22 mouse cellular contexts compared by ENCODE assay signal in genomic region chr1:143912586-143912985, GRCm38 (mm10).
DNase-seq lines count a peak whose midpoint lies in the region; ATAC-seq and TF ChIP-seq lines count a peak whose summit lies in the region.
"Had no signal": no experiment of that assay in that cellular context is flagged by ENCODE, and none has a peak within 500 bp of the region (broad histone marks: within the 10 kb centered on the region; RNA-seq: fewer than 3 reads in every experiment).

No protein-coding gene starts in this region.

- H3K9me3 ChIP-seq in forebrain, embryonic 15.5 days, result no peaks in the 10 kb centered on the region
- no peaks in the 10 kb centered on the region for H3K9me3 ChIP-seq in forebrain, embryonic 12.5 days
- H3K9me3 ChIP-seq in forebrain, postnatal 0 days (ENCODE audit: low read length), result no peaks in the 10 kb centered on the region
- no peaks in the 10 kb centered on the region for H3K9me3 ChIP-seq in forebrain, embryonic 10.5 days
- H3K9me3 ChIP-seq: embryonic facial prominence, embryonic 13.5 days; embryonic facial prominence, embryonic 15.5 days had no signal

- H3K36me3 ChIP-seq in forebrain, embryonic 15.5 days, result no peaks in the 10 kb centered on the region
- H3K36me3 ChIP-seq in forebrain, embryonic 12.5 days (replicated peaks), result no peaks in the 10 kb centered on the region
- H3K36me3 ChIP-seq in forebrain, postnatal 0 days (ENCODE audit: insufficient read depth), result no peaks in the 10 kb centered on the region
- H3K36me3 ChIP-seq in forebrain, embryonic 10.5 days (replicated peaks), result no peaks in the 10 kb centered on the region
- H3K36me3 ChIP-seq: embryonic facial prominence, embryonic 13.5 days; embryonic facial prominence, embryonic 15.5 days had no signal

- H3K4me3 ChIP-seq in forebrain, embryonic 15.5 days, result no peak overlapping the region
- H3K4me3 ChIP-seq in forebrain, embryonic 12.5 days (replicated peaks), result no peak overlapping the region
- H3K4me3 ChIP-seq in forebrain, postnatal 0 days (ENCODE audit: low read depth, low read length), result no peak overlapping the region
- no peak overlapping the region for H3K4me3 ChIP-seq in forebrain, embryonic 10.5 days
- H3K4me3 ChIP-seq: embryonic facial prominence, embryonic 13.5 days; embryonic facial prominence, embryonic 15.5 days; erythroblast, embryonic 14.5 days; gastrocnemius, adult 2 months had no signal

- TF ChIP-seq POLR2A in brain, embryonic 14.5 days (IDR thresholded peaks at IDR 0.05; ENCODE audit: borderline replicate concordance, extremely low read depth, insufficient read depth, insufficient read length, poor library complexity, severe bottlenecking), result no peak

- no peak overlapping the region for H3K9ac ChIP-seq in forebrain, embryonic 15.5 days (replicated peaks)
- no peak overlapping the region for H3K9ac ChIP-seq in forebrain, embryonic 12.5 days
- no peak overlapping the region for H3K9ac ChIP-seq in forebrain, postnatal 0 days
- H3K9ac ChIP-seq: embryonic facial prominence, embryonic 13.5 days; embryonic facial prominence, embryonic 15.5 days had no signal

- no peak overlapping the region for H3K27ac ChIP-seq in forebrain, embryonic 15.5 days (replicated peaks)
- no peak overlapping the region for H3K27ac ChIP-seq in forebrain, embryonic 12.5 days
- no peak overlapping the region for H3K27ac ChIP-seq in forebrain, postnatal 0 days (ENCODE audit: low read depth, low read length)
- H3K27ac ChIP-seq in forebrain, embryonic 10.5 days, result no peak overlapping the region
- H3K27ac ChIP-seq: embryonic facial prominence, embryonic 13.5 days; embryonic facial prominence, embryonic 15.5 days; gastrocnemius, adult 2 months had no signal

- intact Hi-C loops in gastrocnemius, postnatal 36 days (cut with DNase I), result no loop called here

- DNase-seq in forebrain, postnatal 0 days, result peak; percentile 48
- no peak for DNase-seq in forebrain, embryonic 10.5 days (ENCODE audit: extremely low spot score, low spot score)
- peak; percentile 40 for DNase-seq in brain, adult 2 months (ENCODE audit: low read depth, low spot score)
- DNase-seq in brain, embryonic 14.5 days (ENCODE audit: low read depth), result peak; percentile 51
- DNase-seq in lung, postnatal 25 days (ENCODE audit: low spot score), result no peak
- DNase-seq in gastrocnemius, postnatal 36 days, result no peak
- DNase-seq: adrenal gland, adult 2 months; adrenal gland, postnatal 10 days; adrenal gland, postnatal 25 days; cerebellum, adult 11 months; cerebellum, adult 18-20 months; cerebellum, adult 8-10 months; cerebellum, adult 9-11 months; cerebellum, postnatal 14 days; cerebellum, postnatal 36 days; embryo, embryonic 11 days; gastrocnemius, adult 2 months had no signal

- ATAC-seq in forebrain, embryonic 15.5 days (replicated peaks), result peak; percentile 55; the same call in 1 of the 2 replicates
- ATAC-seq in forebrain, embryonic 12.5 days (ENCODE audit: low FRiP score), result no peak
- ATAC-seq in forebrain, postnatal 0 days, result peak; percentile 80

- no peaks in the 10 kb centered on the region for H3K4me1 ChIP-seq in forebrain, embryonic 15.5 days
- 0 out of 2 replicates have a peak, but pooled peaks cover 3% of the 10 kb centered on the region for H3K4me1 ChIP-seq in forebrain, embryonic 12.5 days
- no peaks in the 10 kb centered on the region for H3K4me1 ChIP-seq in forebrain, postnatal 0 days (ENCODE audit: insufficient read depth)
- H3K4me1 ChIP-seq in forebrain, embryonic 10.5 days, result no peaks in the 10 kb centered on the region
- H3K4me1 ChIP-seq: embryonic facial prominence, embryonic 15.5 days had no signal

- TF ChIP-seq CTCF in forebrain, postnatal 0 days (IDR thresholded peaks at IDR 0.05; ENCODE audit: low read depth), result no peak
- TF ChIP-seq CTCF in brain, embryonic 14.5 days (IDR thresholded peaks at IDR 0.05; ENCODE audit: borderline replicate concordance, extremely low read depth, insufficient read depth, insufficient read length), result no peak

- WGBS in forebrain, embryonic 15.5 days, result 60% methylated on average over 3 of the region's 3 CpGs
- WGBS in forebrain, embryonic 12.5 days, result 84% methylated on average over 3 of the region's 3 CpGs
- 63% methylated on average over 3 of the region's 3 CpGs for WGBS in forebrain, postnatal 0 days
- 90% methylated on average over 3 of the region's 3 CpGs for WGBS in forebrain, embryonic 10.5 days

- H3K27me3 ChIP-seq in forebrain, embryonic 15.5 days, result no peaks in the 10 kb centered on the region
- H3K27me3 ChIP-seq in forebrain, embryonic 12.5 days, result no peaks in the 10 kb centered on the region; the same call in 1 of the 2 replicates
- no peaks in the 10 kb centered on the region for H3K27me3 ChIP-seq in forebrain, postnatal 0 days (ENCODE audit: insufficient read depth, low read length)
- H3K27me3 ChIP-seq in forebrain, embryonic 10.5 days (ENCODE audit: poor library complexity, severe bottlenecking), result peaks cover 30% of the 10 kb centered on the region
- H3K27me3 ChIP-seq: embryonic facial prominence, embryonic 13.5 days; embryonic facial prominence, embryonic 15.5 days had no signal

- no peak overlapping the region for H3K4me2 ChIP-seq in forebrain, embryonic 15.5 days (replicated peaks)
- no peak overlapping the region for H3K4me2 ChIP-seq in forebrain, embryonic 12.5 days
- no peak overlapping the region for H3K4me2 ChIP-seq in forebrain, postnatal 0 days (ENCODE audit: low read depth)
- H3K4me2 ChIP-seq: embryonic facial prominence, embryonic 13.5 days; embryonic facial prominence, embryonic 15.5 days had no signal

Comparison
In these comparisons a context has a peak if more than half of its experiments do, and no peak if none do; other contexts are left out.
1. DNase-seq: peak in forebrain, postnatal 0 days (single experiment), brain, adult 2 months (single experiment) and brain, embryonic 14.5 days (single experiment); none in forebrain, embryonic 10.5 days (single experiment), lung, postnatal 25 days (single experiment) and gastrocnemius, postnatal 36 days (0 of 2).